Mouse (Mus musculus) cortical plate, adult 2 months (tissue): ENCODE measurements around the gene Fam24a.

Experiments used
- CTCF ChIP-seq: fragments of 200-500 bp; IDR thresholded peaks from 2 replicates; pipeline ENCODE4 v1.5.1; 2011; ENCODE audit warnings: mild to moderate bottlenecking, control low read depth, low read length; ENCODE audit not compliant: insufficient read depth; ENCODE audit errors: extremely low read depth
- POLR2A ChIP-seq: fragments of 200-500 bp; IDR thresholded peaks from 2 replicates; pipeline ENCODE4 v1.6.1; 2011; ENCODE audit warnings: mild to moderate bottlenecking, low read length, control low read depth; ENCODE audit not compliant: insufficient read depth; ENCODE audit errors: extremely low read depth

GRCm38 (mm10) chr7:131356105-131356504 is 22.4 kb downstream of the Fam24a start:
- TF ChIP-seq POLR2A = no peak
- TF ChIP-seq CTCF = no peak
